Mouse (Mus musculus) left cerebral cortex, adult 2 months (tissue): Measurements from ENCODE around the gene Tlcd2. TPM values are rescaled to one million over a fixed set of nuclear protein-coding genes. Genes with fewer than 3 reads are reported as not detected.

Source experiments
- DNase-seq, 2 experiments: peaks; one replicate each; pipeline ENCODE4 v3.0.0; 2021 to 2022; ENCODE audit warnings: low spot score in 2 of 2, mixed read lengths in 1 of 2; ENCODE audit errors: extremely low spot score in 1 of 2
- H3K27ac ChIP-seq: fragments of 200-600 bp; 2 replicates; pipeline ENCODE4 v1.8.1; 2022
- H3K4me3 ChIP-seq: fragments of 200-600 bp; 2 replicates; pipeline ENCODE4 v1.8.1; 2022
- CTCF ChIP-seq: fragments of 200-600 bp; IDR thresholded peaks from 2 replicates; pipeline ENCODE4 v1.8.1; 2022; ENCODE audit warnings: antibody characterized with exemption, mild to moderate bottlenecking, moderate library complexity
- intact Hi-C: fragments of 180-260 bp; cut with DNase I; formaldehyde crosslinking; loops from one replicate; pipeline ENCODE4 v1.15.1; 2025
- total RNA-seq, 2 experiments: library from RNA; stranded (reverse); gene quantifications; 2 replicates each; pipeline ENCODE4 v1.2.3; 2021

Tlcd2 gene
- total RNA-seq, 2 experiments from 2014 or later = 0.51 to 0.66 TPM

- TF ChIP-seq CTCF = no peak
- intact Hi-C loops = no loop called here
- no peak for DNase-seq
- Histone ChIP-seq H3K4me3 (no peak overlapping the region), H3K27ac (no peak overlapping the region)
Measured at GRCm38 (mm10) chr11:75429019-75429705, 32.4 kb upstream of the Tlcd2 start.

DNA sequence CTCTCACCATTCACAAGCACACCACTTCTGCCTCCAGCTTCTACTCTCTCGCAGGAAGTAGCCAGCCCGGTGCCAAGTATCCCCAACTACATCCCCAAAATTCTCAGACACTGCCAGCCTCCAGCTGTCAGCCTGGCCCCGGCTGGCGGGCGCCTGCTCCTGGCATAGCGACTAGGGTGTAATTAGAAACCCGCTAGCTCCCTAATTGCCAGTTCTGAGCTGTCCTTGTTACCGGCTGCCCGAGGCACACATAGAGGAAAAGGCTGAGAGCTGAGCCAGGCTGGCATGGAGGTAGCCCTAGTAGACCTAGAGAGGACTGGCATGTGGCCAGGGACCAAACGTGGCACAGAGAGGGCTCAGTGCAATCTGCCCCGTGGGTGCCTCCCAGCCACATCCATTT, 30.2 kb upstream of the Tlcd2 start:
- no peak for TF ChIP-seq CTCF
- Histone ChIP-seq H3K4me3 (no peak overlapping the region), H3K27ac (no peak overlapping the region)
- DNase-seq = peak; percentile 61 to 71
- intact Hi-C loops = no loop called here

DNA sequence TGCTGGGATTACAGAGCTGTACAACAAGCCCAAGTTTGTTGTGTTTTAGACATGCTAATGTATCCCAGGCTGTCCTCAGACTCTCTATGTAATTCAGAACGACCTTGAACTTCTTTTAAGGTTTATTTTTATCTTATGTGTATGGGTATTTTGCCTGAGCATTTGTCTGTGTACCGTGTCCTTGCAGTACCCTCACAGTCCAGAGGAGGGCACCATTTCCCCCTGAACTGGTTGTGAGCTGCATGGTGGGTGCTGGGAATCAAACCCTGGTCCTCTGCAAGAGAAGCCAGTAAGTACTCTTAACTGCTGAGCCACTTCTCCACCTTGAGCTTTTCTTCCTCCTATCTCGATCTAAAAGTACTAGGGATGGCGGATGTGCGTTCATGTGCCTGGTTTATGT, 27.4 kb upstream of the Tlcd2 start:
- peak; percentile 20 for TF ChIP-seq CTCF
- Histone ChIP-seq H3K4me3 (no peak overlapping the region), H3K27ac (no peak overlapping the region)
- DNase-seq = no peak
- intact Hi-C loops = no loop called here

GRCm38 (mm10) chr11:75438194-75438593, 23.3 kb upstream of the Tlcd2 start:
- intact Hi-C loops = no loop called here
- no peak overlapping the region for H3K4me3 ChIP-seq
- H3K27ac ChIP-seq = no peak overlapping the region
- no peak for TF ChIP-seq CTCF
- DNase-seq = no peak

GRCm38 (mm10) chr11:75438804-75439203, 22.7 kb upstream of the Tlcd2 start:
- no peak for TF ChIP-seq CTCF

GRCm38 (mm10) chr11:75439363-75439762, 22.2 kb upstream of the Tlcd2 start, which contains the start of gene Serpinf2:
Gene Serpinf2, minus strand, starts transcription at chr11:75439591.
- TF ChIP-seq CTCF = no peak
- no peak within 1 kb of the TSS for H3K4me3 ChIP-seq
- intact Hi-C loops = no loop called here
- DNase-seq = no peak
- no peak within 1 kb of the TSS for H3K27ac ChIP-seq

More at GRCm38 (mm10) chr11:75438804-75439203, 22.7 kb upstream of the Tlcd2 start:
- no peak overlapping the region for H3K27ac ChIP-seq
- DNase-seq = no peak
- no peak overlapping the region for H3K4me3 ChIP-seq
- intact Hi-C loops = no loop called here

DNA sequence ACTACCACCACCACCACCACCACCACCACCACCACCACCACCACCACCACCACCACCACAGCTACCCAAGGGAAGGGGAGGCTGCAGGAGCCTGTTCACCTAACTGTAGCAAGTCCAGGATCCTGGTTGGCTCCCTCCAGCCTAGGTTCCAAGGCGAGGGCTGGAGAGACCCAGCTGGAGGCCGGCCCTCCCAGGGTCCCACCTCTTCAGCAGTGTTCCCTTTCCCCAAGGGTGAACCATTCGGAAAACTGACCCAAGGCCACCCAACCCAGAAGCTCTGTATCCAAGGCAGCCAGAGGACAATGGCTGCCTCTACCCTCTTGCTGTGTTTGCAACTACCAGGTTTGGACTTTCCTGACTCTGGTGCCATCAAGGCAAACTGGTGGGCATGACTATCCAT, 21.6 kb upstream of the Tlcd2 start:
- Histone ChIP-seq H3K27ac (no peak overlapping the region), H3K4me3 (no peak overlapping the region)
- TF ChIP-seq CTCF = no peak
- intact Hi-C loops = no loop called here
- no peak for DNase-seq

GRCm38 (mm10) chr11:75441034-75441433, 20.5 kb upstream of the Tlcd2 start:
- H3K4me3 ChIP-seq = no peak overlapping the region
- DNase-seq = no peak
- intact Hi-C loops = no loop called here

DNA sequence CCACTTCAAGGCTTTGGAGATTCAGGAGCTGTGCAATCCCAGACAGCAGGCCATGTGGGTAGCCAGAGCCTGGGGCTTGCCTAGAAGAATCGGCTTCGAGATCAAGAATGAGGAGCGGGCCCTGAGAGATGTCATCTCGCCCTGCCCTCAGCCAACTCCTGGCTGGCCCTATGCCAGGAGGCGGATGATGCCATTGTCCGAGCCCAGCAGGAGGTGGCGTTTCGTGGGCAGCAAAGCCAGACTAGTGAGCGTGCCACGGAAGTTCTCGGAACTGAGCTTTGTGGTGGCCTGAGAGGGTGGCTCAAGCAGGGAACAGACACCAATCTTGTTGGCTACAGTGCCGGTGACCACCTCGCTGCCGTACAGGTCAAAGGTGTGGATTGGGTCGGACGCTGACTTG, 19.9 kb upstream of the Tlcd2 start:
- H3K4me3 ChIP-seq = no peak overlapping the region
- intact Hi-C loops = no loop called here
- H3K27ac ChIP-seq = no peak overlapping the region
- DNase-seq = no peak
- no peak for TF ChIP-seq CTCF

More at GRCm38 (mm10) chr11:75441034-75441433, 20.5 kb upstream of the Tlcd2 start:
- TF ChIP-seq CTCF = no peak
- H3K27ac ChIP-seq = no peak overlapping the region

- Histone ChIP-seq H3K27ac (no peak overlapping the region), H3K4me3 (no peak overlapping the region)
- DNase-seq = no peak
- TF ChIP-seq CTCF = no peak
- intact Hi-C loops = no loop called here
Measured at GRCm38 (mm10) chr11:75443711-75444110, 17.8 kb upstream of the Tlcd2 start.

DNA sequence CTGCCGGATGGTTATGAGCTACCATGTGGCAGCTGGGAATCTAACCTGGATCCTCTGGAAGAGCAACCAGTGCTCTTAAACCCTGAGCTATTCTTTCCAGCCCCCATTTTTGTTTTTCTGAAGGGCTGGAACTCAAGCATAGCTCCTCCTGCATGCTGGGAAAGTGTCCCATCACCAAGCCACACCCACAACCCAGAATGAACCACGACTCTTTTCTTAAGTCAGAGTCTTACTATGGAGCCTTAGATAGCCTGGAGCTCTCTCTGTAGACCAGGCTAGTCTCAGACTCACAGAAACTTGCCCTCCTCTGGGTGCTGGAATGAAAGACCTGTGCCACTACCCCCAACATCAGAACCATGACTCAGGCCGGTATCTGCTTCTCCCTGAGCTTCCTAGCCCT, 12.9 kb upstream of the Tlcd2 start:
- Histone ChIP-seq H3K4me3 (no peak overlapping the region), H3K27ac (no peak overlapping the region)
- no peak for TF ChIP-seq CTCF
- no peak for DNase-seq
- intact Hi-C loops = no loop called here

DNA sequence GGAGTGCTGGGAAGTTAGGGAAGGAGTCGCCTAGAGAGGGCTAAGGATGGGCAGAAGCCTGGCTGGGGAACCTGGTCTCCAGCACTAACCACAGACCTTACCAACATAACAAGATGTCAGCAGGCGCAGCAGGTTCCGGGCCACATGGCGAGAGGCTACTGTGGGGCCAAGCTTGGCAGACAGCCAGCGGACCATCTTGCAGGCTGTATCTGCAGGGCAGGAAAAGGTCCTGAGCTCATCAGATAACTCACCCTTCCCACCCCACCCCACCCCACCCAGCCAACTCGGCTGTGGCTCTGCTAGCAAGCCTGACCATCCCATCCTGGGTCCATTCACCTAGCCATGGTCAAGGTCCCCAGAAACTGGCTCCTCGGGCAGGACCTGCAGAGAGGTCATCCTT, 11.8 kb upstream of the Tlcd2 start:
- Histone ChIP-seq H3K27ac (no peak overlapping the region), H3K4me3 (no peak overlapping the region)
- DNase-seq = no peak
- intact Hi-C loops = no loop called here
- TF ChIP-seq CTCF = no peak

DNA sequence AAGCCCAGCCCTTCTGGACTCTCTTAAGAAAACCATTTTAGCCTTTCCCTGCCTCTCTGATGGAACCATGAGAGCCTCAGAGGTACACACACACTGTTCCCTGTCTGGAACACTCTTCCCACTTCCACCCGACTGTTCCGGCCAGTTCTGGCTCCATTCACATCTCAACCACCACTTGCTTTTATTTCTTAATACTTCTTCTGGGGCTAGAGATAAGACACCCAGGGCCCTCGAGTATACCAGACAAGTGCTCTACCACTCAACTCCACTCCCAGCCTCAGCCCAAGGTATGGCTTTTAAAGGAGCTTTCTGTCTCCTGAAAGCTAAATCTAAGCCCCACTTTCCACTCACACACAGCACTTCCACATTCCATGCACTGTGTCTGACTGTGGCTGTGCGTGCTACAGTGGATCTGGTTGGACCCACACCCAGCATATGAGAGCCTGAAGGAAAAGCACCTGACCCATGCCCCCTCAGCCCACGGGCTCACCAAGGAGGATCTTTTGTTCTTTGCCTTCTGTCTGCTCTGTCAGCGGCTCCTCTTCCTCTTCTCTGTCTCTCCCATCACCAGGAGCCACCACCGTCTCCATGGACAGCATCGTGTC, 11.1 kb upstream of the Tlcd2 start:
- no peak for DNase-seq
- no peak for TF ChIP-seq CTCF
- Histone ChIP-seq H3K27ac (no peak overlapping the region), H3K4me3 (no peak overlapping the region)
- intact Hi-C loops = no loop called here
